Mouse (Mus musculus) lung, postnatal 4 days (tissue): ENCODE results near the gene Uvrag.

ENCODE experiments used
- DNase-seq, 2 experiments: peaks; one replicate each; pipeline ENCODE4 v3.0.0; 2021

The Uvrag gene

GRCm38 (mm10) chr7:98837901-98838300, 303.0 kb downstream of the Uvrag start:
- DNase-seq = peak; percentile 92 to 94

GRCm38 (mm10) chr7:98836646-98837045, 304.3 kb downstream of the Uvrag start:
- peak; percentile 76 to 86 for DNase-seq

- DNase-seq = peak in 1 of 2 experiments; percentile 43
Measured at GRCm38 (mm10) chr7:98835519-98836441, 305.2 kb downstream of the Uvrag start.
